Mouse (Mus musculus) intestine, embryonic 16.5 days (tissue): Measurements from ENCODE around the gene Cux1. TPM values are rescaled to one million over a fixed set of nuclear protein-coding genes. Genes with fewer than 3 reads are reported as not detected.

Experiments
- ATAC-seq: fragments of 200-750 bp; cut with Nextera tagmentation; 2 replicates; pipeline ENCODE4 v1.8.0; 2017; ENCODE audit warnings: moderate TSS enrichment, moderate library complexity
- H3K27ac ChIP-seq: fragments of 300-500 bp; sonication (generic); 2 replicates; pipeline ENCODE4 v1.5.1; 2014; ENCODE audit warnings: mild to moderate bottlenecking, low read length
- H3K27me3 ChIP-seq: fragments of 300-500 bp; sonication (generic); replicated peaks from 2 replicates; pipeline ENCODE4 v1.6.1; 2014; ENCODE audit warnings: low read length, control low read depth, mixed read lengths; ENCODE audit not compliant: control insufficient read depth, insufficient read depth
- H3K36me3 ChIP-seq: fragments of 300-500 bp; sonication (generic); 2 replicates; pipeline ENCODE4 v1.6.1; 2014; ENCODE audit warnings: low read length, control low read depth; ENCODE audit not compliant: control insufficient read depth, insufficient read depth
- H3K4me1 ChIP-seq: fragments of 300-500 bp; sonication (generic); 2 replicates; pipeline ENCODE4 v1.6.1; 2014; ENCODE audit warnings: low read length, control low read depth, mixed read lengths; ENCODE audit not compliant: control insufficient read depth, insufficient read depth
- H3K4me2 ChIP-seq: fragments of 300-500 bp; sonication (generic); 2 replicates; pipeline ENCODE4 v1.6.1; 2014; ENCODE audit warnings: low read depth, low read length, control low read depth
- H3K4me3 ChIP-seq: fragments of 300-500 bp; sonication (generic); 2 replicates; pipeline ENCODE4 v1.5.1; 2014; ENCODE audit warnings: mild to moderate bottlenecking, low read length
- H3K9ac ChIP-seq: fragments of 300-500 bp; sonication (generic); 2 replicates; pipeline ENCODE4 v1.6.1; 2014; ENCODE audit warnings: low read depth, low read length
- H3K9me3 ChIP-seq: fragments of 300-500 bp; sonication (generic); 2 replicates; pipeline ENCODE4 v1.6.1; 2016; ENCODE audit warnings: low read length, control low read depth; ENCODE audit not compliant: control insufficient read depth
- WGBS: fragments of 180-500 bp; shearing (Covaris S2); extraction: QIAGEN DNeasy Blood & Tissue Kit; methylation state at CpG from one replicate; pipeline ENCODE4 v1.1.7; 2014; 5-methylcytosine and 5-hydroxymethylcytosine counted together
- polyA plus RNA-seq: library from polyadenylated mRNA; unstranded; fragments of >200 nt; fragmentation: Nextera tagmentation; extraction: Ambion mirVana; gene quantifications from 2 replicates; pipeline ENCODE4 v1.2.1, GENCODE M21; 2015

Cux1 gene
- 62.2 and 62.5 TPM in 2 replicates for polyA plus RNA-seq

GRCm38 (mm10) chr5:136567176-136568025 lies at the start of gene Cux1:
Cux1 (minus strand) TSS chr5:136567490.
- peak; percentile 93 for ATAC-seq
- under 1% methylated on average over 52 of the region's 103 CpGs for WGBS
- H3K9ac ChIP-seq, result peak within 1 kb of the TSS; percentile 88

GRCm38 (mm10) chr5:136612391-136612790 lies 45.1 kb upstream of the Cux1 start:
- Histone ChIP-seq H3K9me3 (no peaks in the 10 kb centered on the region), H3K4me3 (no peak overlapping the region), H3K36me3 (no peaks in the 10 kb centered on the region), H3K4me2 (no peak overlapping the region), H3K9ac (no peak overlapping the region), H3K4me1 (peaks cover 6% of the 10 kb centered on the region; the same call in 1 of the 2 replicates), H3K27ac (no peak overlapping the region), H3K27me3 (no peaks in the 10 kb centered on the region)
- 56% methylated on average over 1 of the region's 1 CpGs for WGBS
- no peak for ATAC-seq

More at GRCm38 (mm10) chr5:136567176-136568025, at the start of gene Cux1:
- no peaks in the 10 kb centered on the region for H3K9me3 ChIP-seq
- peak within 1 kb of the TSS; percentile 99 for H3K4me2 ChIP-seq
- 0 out of 2 replicates have a peak, but pooled peaks cover 5% of the 10 kb centered on the region for H3K27me3 ChIP-seq
- peak within 1 kb of the TSS; percentile 91 for H3K27ac ChIP-seq
- peak within 1 kb of the TSS; percentile 90 for H3K4me3 ChIP-seq
- H3K4me1 ChIP-seq, result peaks cover 12% of the 10 kb centered on the region
- no peaks in the 10 kb centered on the region for H3K36me3 ChIP-seq

- 43% methylated on average over 6 of the region's 6 CpGs for whole genome bisulfite sequencing
- ATAC-seq, result peak; percentile 92
- H3K27ac ChIP-seq, result 0 out of 2 replicates have a peak overlapping the region, but pooled peaks have one; percentile 7
- H3K4me1 ChIP-seq, result peaks cover 6% of the 10 kb centered on the region; the same call in 1 of the 2 replicates
- no peaks in the 10 kb centered on the region for H3K9me3 ChIP-seq
- no peak overlapping the region for H3K9ac ChIP-seq
- H3K36me3 ChIP-seq, result no peaks in the 10 kb centered on the region
- no peaks in the 10 kb centered on the region for H3K27me3 ChIP-seq
- H3K4me2 ChIP-seq, result no peak overlapping the region
- no peak overlapping the region for H3K4me3 ChIP-seq
These were observed 41.6 kb upstream of the Cux1 start for GRCm38 (mm10) chr5:136608814-136609434.

- ATAC-seq, result no peak
- Histone ChIP-seq H3K4me2 (no peak overlapping the region), H3K27ac (no peak overlapping the region), H3K4me1 (peaks cover 6% of the 10 kb centered on the region; the same call in 1 of the 2 replicates), H3K36me3 (no peaks in the 10 kb centered on the region), H3K4me3 (no peak overlapping the region), H3K9me3 (no peaks in the 10 kb centered on the region), H3K9ac (no peak overlapping the region), H3K27me3 (no peaks in the 10 kb centered on the region)
- 67% methylated on average over 11 of the region's 11 CpGs for WGBS
These were observed 37.9 kb upstream of the Cux1 start for GRCm38 (mm10) chr5:136605144-136605543.

- peaks cover 4% of the 10 kb centered on the region; the same call in 1 of the 2 replicates for H3K4me1 ChIP-seq
- no peak for ATAC-seq
- H3K27ac ChIP-seq, result no peak overlapping the region
- no peak overlapping the region for H3K4me3 ChIP-seq
- no peaks in the 10 kb centered on the region for H3K36me3 ChIP-seq
- no peak overlapping the region for H3K9ac ChIP-seq
- no peaks in the 10 kb centered on the region for H3K9me3 ChIP-seq
- H3K4me2 ChIP-seq, result no peak overlapping the region
- WGBS, result 74% methylated on average over 13 of the region's 13 CpGs
- H3K27me3 ChIP-seq, result no peaks in the 10 kb centered on the region
These were observed 36.1 kb upstream of the Cux1 start for GRCm38 (mm10) chr5:136603176-136603964.

GRCm38 (mm10) chr5:136600511-136600910 lies 33.2 kb upstream of the Cux1 start:
- Histone ChIP-seq H3K27me3 (no peaks in the 10 kb centered on the region), H3K9me3 (no peaks in the 10 kb centered on the region), H3K27ac (no peak overlapping the region), H3K36me3 (no peaks in the 10 kb centered on the region), H3K4me1 (no peaks in the 10 kb centered on the region), H3K4me3 (no peak overlapping the region), H3K4me2 (no peak overlapping the region), H3K9ac (no peak overlapping the region)
- no peak for ATAC-seq
- WGBS, result 77% methylated on average over 5 of the region's 5 CpGs

GRCm38 (mm10) chr5:136594896-136595540 lies 27.7 kb upstream of the Cux1 start:
- no peak for ATAC-seq
- H3K27me3 ChIP-seq, result no peaks in the 10 kb centered on the region
- no peaks in the 10 kb centered on the region for H3K9me3 ChIP-seq
- H3K4me3 ChIP-seq, result no peak overlapping the region
- no peaks in the 10 kb centered on the region for H3K36me3 ChIP-seq
- 68% methylated on average over 8 of the region's 8 CpGs for WGBS
- H3K27ac ChIP-seq, result no peak overlapping the region
- H3K4me2 ChIP-seq, result no peak overlapping the region
- H3K9ac ChIP-seq, result no peak overlapping the region
- no peaks in the 10 kb centered on the region for H3K4me1 ChIP-seq

GRCm38 (mm10) chr5:136591816-136592499 lies 24.7 kb upstream of the Cux1 start:
- Histone ChIP-seq H3K9me3 (no peaks in the 10 kb centered on the region), H3K4me1 (no peaks in the 10 kb centered on the region), H3K27ac (no peak overlapping the region), H3K4me3 (no peak overlapping the region), H3K27me3 (no peaks in the 10 kb centered on the region), H3K4me2 (no peak overlapping the region), H3K9ac (no peak overlapping the region), H3K36me3 (no peaks in the 10 kb centered on the region)
- ATAC-seq, result no peak
- WGBS, result 78% methylated on average over 8 of the region's 8 CpGs
